Mouse (Mus musculus) testis, adult 2 months (tissue): ENCODE measurements at regions not wholly inside any gene's neighbourhood (a gene's known extent, or its start where the extent isn't known, plus 50 kb on each side); places are given as distances from the start of the nearest gene placed in this dataset.

Experiments used
- CTCF ChIP-seq: fragments of 200-500 bp; IDR thresholded peaks from 2 replicates; pipeline ENCODE4 v1.5.1; 2012; ENCODE audit warnings: low read depth, mild to moderate bottlenecking, inconsistent platforms, low read length, moderate library complexity; ENCODE audit not compliant: control insufficient read depth, insufficient read depth, insufficient replicate concordance
- POLR2A ChIP-seq: fragments of 200-500 bp; IDR thresholded peaks from 2 replicates; pipeline ENCODE4 v1.6.1; 2012; ENCODE audit warnings: low read depth, mild to moderate bottlenecking, inconsistent platforms, low read length, moderate library complexity; ENCODE audit not compliant: control insufficient read depth

- no peak for TF ChIP-seq CTCF
- TF ChIP-seq POLR2A, result no peak
These were observed 271.2 kb downstream of the C1d start for GRCm38 (mm10) chr11:17528609-17529008.
